Mouse (Mus musculus) urinary bladder, adult 2 months (tissue): ENCODE measurements around the gene 4930516K23Rik. TPM values are rescaled to one million over a fixed set of nuclear protein-coding genes. Genes with fewer than 3 reads are reported as not detected.

Source experiments
- DNase-seq: peaks from one replicate; pipeline ENCODE4 v3.0.0; 2022; ENCODE audit warnings: low spot score
- polyA plus RNA-seq: library from polyadenylated mRNA; depleted of rRNA; stranded (reverse); fragments of >200 nt; gene quantifications from 2 replicates; pipeline ENCODE4 v1.2.3, GENCODE M21; 2012; rRNA removed

4930516K23Rik gene
- not detected in 2 replicates for polyA plus RNA-seq

GRCm38 (mm10) chr7:104061345-104061744 lies at the start of gene 4930516K23Rik:
Gene 4930516K23Rik, minus strand, starts transcription at chr7:104061445.
- no peak for DNase-seq

DNA sequence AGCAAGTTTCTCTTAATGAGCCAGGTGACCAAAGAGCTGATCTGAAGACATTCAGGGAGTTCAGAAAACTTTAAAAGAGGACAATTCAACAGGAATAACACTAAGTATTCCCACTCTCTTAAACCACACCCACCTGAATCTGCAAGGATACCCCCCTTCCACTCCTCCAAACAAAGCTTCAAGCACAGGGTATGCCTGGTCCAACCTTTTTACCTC lies 43.4 kb upstream of the 4930516K23Rik start, which contains the start of gene Olfr646:
Gene Olfr646, plus strand, starts transcription at position 117 of the 216 bp plus-strand sequence.
- DNase-seq = no peak

GRCm38 (mm10) chr7:104103913-104104756 lies 42.9 kb upstream of the 4930516K23Rik start:
- no peak for DNase-seq

DNA sequence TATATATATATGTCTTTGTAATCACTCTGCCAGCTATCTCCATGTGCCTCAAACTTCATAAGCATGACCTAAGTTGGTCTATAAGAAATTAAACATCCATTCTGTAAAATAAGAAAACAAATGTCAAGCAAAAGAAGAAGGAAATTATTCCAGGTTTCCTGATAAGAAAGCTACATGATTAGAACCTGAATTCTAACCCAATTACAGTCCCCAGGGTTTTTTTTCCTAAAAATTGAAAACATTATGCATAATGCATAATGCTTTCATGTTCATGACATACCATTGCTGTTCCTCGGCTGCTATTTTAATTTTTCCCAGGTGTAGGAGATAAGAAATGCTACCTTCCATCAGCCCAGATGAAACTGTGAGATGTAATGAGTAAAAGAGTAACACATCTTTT lies 24.1 kb upstream of the 4930516K23Rik start, which contains the start of gene Olfr645:
Gene Olfr645, minus strand, starts transcription at position 101 of the 400 bp plus-strand sequence.
- DNase-seq = no peak

GRCm38 (mm10) chr7:104071769-104072168 lies 10.5 kb upstream of the 4930516K23Rik start, which contains the start of gene Olfr644:
Gene Olfr644, minus strand, starts transcription at chr7:104071869.
- DNase-seq = no peak

- no peak for DNase-seq
Measured at GRCm38 (mm10) chr7:104059215-104059614, 2.0 kb downstream of the 4930516K23Rik start.

- no peak for DNase-seq
Measured at GRCm38 (mm10) chr7:104052566-104052965, 8.7 kb downstream of the 4930516K23Rik start, which contains the start of gene Olfr642. Gene Olfr642, minus strand, starts transcription at chr7:104052666.

- DNase-seq = no peak
Measured at GRCm38 (mm10) chr7:104050745-104051144, 10.5 kb downstream of the 4930516K23Rik start.

DNA sequence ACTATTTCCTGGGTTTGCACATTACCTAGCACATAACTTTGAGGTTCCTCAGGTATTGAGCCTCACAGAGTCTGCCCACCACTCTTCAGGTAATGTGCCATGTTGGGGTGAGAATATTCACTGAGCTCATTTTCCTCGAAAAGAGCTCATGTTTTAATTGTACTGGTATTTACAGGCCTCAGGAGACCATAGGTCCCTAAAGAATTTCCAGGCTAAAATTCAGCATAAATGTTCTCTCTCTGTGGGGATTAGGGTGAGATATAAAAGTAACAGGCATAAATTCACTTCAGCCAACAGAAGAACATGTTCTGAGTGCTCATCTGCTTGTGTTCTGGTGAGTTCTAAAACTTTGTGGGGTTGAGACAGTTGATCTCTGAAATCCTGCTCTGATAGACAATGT lies 26.1 kb downstream of the 4930516K23Rik start, which contains the start of gene Olfr641:
Gene Olfr641, plus strand, starts transcription at position 301 of the 400 bp plus-strand sequence.
- no peak for DNase-seq

DNA sequence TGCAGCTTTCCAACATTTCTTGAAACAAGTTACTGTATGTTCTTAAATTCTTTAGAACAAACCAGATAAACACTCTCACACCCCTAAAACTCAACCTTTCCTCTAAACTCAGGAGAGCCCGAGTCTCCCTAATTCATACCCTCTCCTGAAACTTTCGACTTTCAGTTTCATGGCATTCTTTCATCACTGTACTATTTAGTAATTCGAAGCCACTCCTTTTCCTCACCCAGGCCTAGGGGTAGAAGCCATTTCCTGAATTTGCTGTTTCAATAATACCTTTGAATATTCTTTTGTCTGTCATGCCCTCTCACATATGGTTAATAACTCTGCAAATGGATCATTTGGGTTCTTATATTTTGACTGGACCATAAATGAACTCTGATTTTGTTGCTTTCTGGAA lies 34.3 kb downstream of the 4930516K23Rik start:
- DNase-seq = no peak

- DNase-seq = no peak
Measured at GRCm38 (mm10) chr7:104025473-104025872, 35.8 kb downstream of the 4930516K23Rik start, which contains the start of gene Olfr640. Gene Olfr640, minus strand, starts transcription at chr7:104025573.

- DNase-seq = no peak
Measured at GRCm38 (mm10) chr7:104021651-104022050, 39.6 kb downstream of the 4930516K23Rik start.

DNA sequence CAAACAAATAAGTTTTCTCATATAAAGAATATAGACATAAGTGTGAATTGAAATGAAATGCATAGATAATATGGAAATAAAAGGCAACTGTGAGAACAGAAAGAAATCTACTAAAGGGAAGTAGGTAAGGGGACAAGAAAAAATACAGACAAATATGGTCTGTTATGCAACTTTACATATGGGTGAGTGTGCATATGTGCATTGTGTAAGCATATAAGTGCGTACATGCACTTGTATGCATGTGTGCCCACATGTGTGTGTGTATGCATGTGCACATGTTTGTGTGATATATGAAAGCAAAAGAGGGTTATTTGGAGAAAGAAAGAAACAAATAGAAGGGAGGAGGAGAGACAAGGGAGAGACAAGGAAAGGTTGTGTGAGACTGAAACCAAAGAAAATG lies 42.3 kb downstream of the 4930516K23Rik start:
- no peak for DNase-seq

DNA sequence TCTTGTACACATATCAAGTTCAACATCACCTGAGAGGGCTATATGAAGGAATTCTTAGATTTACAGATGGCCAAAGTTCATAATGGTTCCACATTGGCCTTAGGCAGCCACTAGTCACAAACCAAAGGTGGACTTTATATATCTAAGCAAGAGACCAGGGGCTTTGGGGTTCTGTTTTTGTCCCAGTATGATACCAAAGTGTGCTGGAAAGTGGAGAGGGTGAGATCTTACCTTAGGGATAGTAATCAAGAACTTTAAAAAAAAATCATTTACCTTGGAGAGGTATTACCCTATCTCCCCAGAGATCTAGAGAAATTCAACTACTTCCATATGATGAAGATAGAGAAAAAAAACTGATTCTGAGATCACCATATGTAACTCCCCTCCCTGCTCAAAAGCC lies 44.0 kb downstream of the 4930516K23Rik start, which contains the start of gene Olfr639:
Gene Olfr639, minus strand, starts transcription at position 101 of the 400 bp plus-strand sequence.
- no peak for DNase-seq

Other genes starting within 250 kb of the 4930516K23Rik start
- 33.8 and 35.3 TPM in 2 replicates for gene Hbb-bt, start 247.4 kb downstream of the 4930516K23Rik start, polyA plus RNA-seq
- 257 and 296 TPM in 2 replicates for gene Hbb-bs, start 233.3 kb downstream of the 4930516K23Rik start, polyA plus RNA-seq
- gene Hbb-bh2, start 220.9 kb downstream of the 4930516K23Rik start, polyA plus RNA-seq = not detected in 2 replicates
- gene Hbb-bh1, start 218.3 kb downstream of the 4930516K23Rik start, polyA plus RNA-seq = 0.15 and 0.18 TPM in 2 replicates
- gene Hbb-y, start 208.2 kb downstream of the 4930516K23Rik start, polyA plus RNA-seq = 0.29 and 0.55 TPM in 2 replicates
- not detected in 2 replicates for gene Olfr66, start 175.2 kb downstream of the 4930516K23Rik start, polyA plus RNA-seq
- not detected in 2 replicates for gene Olfr64, start 167.0 kb downstream of the 4930516K23Rik start, polyA plus RNA-seq
- not detected in 2 replicates for gene Olfr65, start 158.0 kb downstream of the 4930516K23Rik start, polyA plus RNA-seq
- not detected in 2 replicates for gene Olfr631, start 132.6 kb downstream of the 4930516K23Rik start, polyA plus RNA-seq
- gene Olfr632, start 127.1 kb downstream of the 4930516K23Rik start, polyA plus RNA-seq = not detected in 2 replicates
- not detected in 2 replicates for gene Olfr633, start 117.0 kb downstream of the 4930516K23Rik start, polyA plus RNA-seq
- not detected in 2 replicates for gene Olfr635, start 90.3 kb downstream of the 4930516K23Rik start, polyA plus RNA-seq
- gene Olfr638, start 62.7 kb downstream of the 4930516K23Rik start, polyA plus RNA-seq = not detected in 2 replicates
- not detected in 2 replicates for gene Olfr639, start 44.1 kb downstream of the 4930516K23Rik start, polyA plus RNA-seq
- gene Olfr640, start 35.9 kb downstream of the 4930516K23Rik start, polyA plus RNA-seq = not detected in 2 replicates
- not detected in 2 replicates for gene Olfr641, start 26.0 kb downstream of the 4930516K23Rik start, polyA plus RNA-seq
- gene Olfr642, start 8.8 kb downstream of the 4930516K23Rik start, polyA plus RNA-seq = not detected in 2 replicates
- gene Olfr644, start 10.4 kb upstream of the 4930516K23Rik start, polyA plus RNA-seq = not detected in 2 replicates
- not detected in 2 replicates for gene Olfr645, start 24.0 kb upstream of the 4930516K23Rik start, polyA plus RNA-seq
- not detected in 2 replicates for gene Olfr646, start 43.4 kb upstream of the 4930516K23Rik start, polyA plus RNA-seq
- gene Ubqln5, start 68.4 kb upstream of the 4930516K23Rik start, polyA plus RNA-seq = not detected in 2 replicates
- not detected in 2 replicates for gene Olfr643, start 76.0 kb upstream of the 4930516K23Rik start, polyA plus RNA-seq
- not detected in 2 replicates for gene Ubqln3, start 81.8 kb upstream of the 4930516K23Rik start, polyA plus RNA-seq
- not detected in 2 replicates for gene Ubqlnl, start 89.1 kb upstream of the 4930516K23Rik start, polyA plus RNA-seq
- gene Olfm5, start 103.4 kb upstream of the 4930516K23Rik start, polyA plus RNA-seq = not detected in 2 replicates
- 0.03 and 0.07 TPM in 2 replicates for gene Olfr648, start 121.9 kb upstream of the 4930516K23Rik start, polyA plus RNA-seq
- not detected in 2 replicates for gene Olfr649, start 134.5 kb upstream of the 4930516K23Rik start, polyA plus RNA-seq
- 0.62 and 0.98 TPM in 2 replicates for gene Trim6, start 157.3 kb upstream of the 4930516K23Rik start, polyA plus RNA-seq
- 16.2 and 16.7 TPM in 2 replicates for gene Trim34a, start 183.0 kb upstream of the 4930516K23Rik start, polyA plus RNA-seq
- gene Trim5, start 226.6 kb upstream of the 4930516K23Rik start, polyA plus RNA-seq = 2.7 TPM in 2 replicates